In genomic region chr8:76901430-76902204, GRCm38 (mm10) we compare ENCODE assay signal across 8 mouse cellular contexts. TPM values are rescaled to one million over a fixed set of nuclear protein-coding genes. Genes with fewer than 3 reads are reported as not detected.
DNase-seq lines count a peak whose midpoint lies in the region; ATAC-seq and TF ChIP-seq lines count a peak whose summit lies in the region.

No protein-coding gene starts in this region.

- H3K9me3 ChIP-seq in forebrain, embryonic 10.5 days, result no peaks in the 10 kb centered on the region
- H3K9me3 ChIP-seq in heart, embryonic 14.5 days (ENCODE audit: control insufficient read depth, low read length), result no peaks in the 10 kb centered on the region
- no peaks in the 10 kb centered on the region for H3K9me3 ChIP-seq in liver, embryonic 11.5 days (ENCODE audit: control insufficient read depth, low read length)

- H3K4me2 ChIP-seq in heart, embryonic 14.5 days (ENCODE audit: low read length), result peak overlapping the region; percentile 100
- peak overlapping the region; percentile 98 for H3K4me2 ChIP-seq in liver, embryonic 11.5 days
- peak overlapping the region; percentile 99 for H3K4me2 ChIP-seq in myocyte (ENCODE audit: low read depth)

- TF ChIP-seq POLR2A in myocyte (IDR thresholded peaks at IDR 0.05; ENCODE audit: insufficient read length, low read depth), result peak; percentile 51

- H3K79me2 ChIP-seq in myocyte (ENCODE audit: control insufficient read depth, insufficient read depth), result no peaks in the 10 kb centered on the region

- peak overlapping the region; percentile 99 for H3K4me3 ChIP-seq in brown adipose tissue, adult 24 weeks (ENCODE audit: insufficient read depth, low read depth, low read length)
- H3K4me3 ChIP-seq in forebrain, embryonic 10.5 days, result peak overlapping the region; percentile 57
- H3K4me3 ChIP-seq in heart, embryonic 14.5 days (ENCODE audit: control insufficient read depth in 1 of 2, insufficient read depth in 1 of 2, low read depth in 1 of 2, low read length in 2 of 2), result peak overlapping the region; percentile 58 to 79
- H3K4me3 ChIP-seq in liver, embryonic 11.5 days (ENCODE audit: low read depth, low read length), result peak overlapping the region; percentile 71
- peak overlapping the region; percentile 28 for H3K4me3 ChIP-seq in myocyte

- H3ac ChIP-seq in myocyte (ENCODE audit: control insufficient read depth, insufficient read length), result peak overlapping the region; percentile 5

- WGBS in forebrain, embryonic 10.5 days, result under 1% methylated on average over 41 of the region's 41 CpGs
- under 1% methylated on average over 39 of the region's 41 CpGs for WGBS in heart, embryonic 14.5 days
- under 1% methylated on average over 41 of the region's 41 CpGs for WGBS in liver, embryonic 11.5 days

- H3K27me3 ChIP-seq in forebrain, embryonic 10.5 days (ENCODE audit: poor library complexity, severe bottlenecking), result peaks cover 83% of the 10 kb centered on the region
- peaks cover 6% of the 10 kb centered on the region; the same call in 1 of the 2 replicates for H3K27me3 ChIP-seq in heart, embryonic 14.5 days (ENCODE audit: control insufficient read depth, insufficient read depth, low read length)
- H3K27me3 ChIP-seq in liver, embryonic 11.5 days (replicated peaks; ENCODE audit: control insufficient read depth, insufficient read depth, low read length), result peaks cover 41% of the 10 kb centered on the region
- H3K27me3 ChIP-seq in myocyte (ENCODE audit: control insufficient read depth, insufficient read depth, insufficient read length), result peaks cover 23% of the 10 kb centered on the region

- H3K36me3 ChIP-seq in forebrain, embryonic 10.5 days (replicated peaks), result no peaks in the 10 kb centered on the region
- no peaks in the 10 kb centered on the region for H3K36me3 ChIP-seq in heart, embryonic 14.5 days (ENCODE audit: control insufficient read depth, insufficient read depth, low read length)
- H3K36me3 ChIP-seq in liver, embryonic 11.5 days (ENCODE audit: control insufficient read depth, insufficient read depth, low read length), result no peaks in the 10 kb centered on the region
- H3K36me3 ChIP-seq in myocyte (ENCODE audit: control insufficient read depth, insufficient read depth), result no peaks in the 10 kb centered on the region

- peak overlapping the region; percentile 79 for H3K9ac ChIP-seq in heart, embryonic 14.5 days (ENCODE audit: low read length)
- H3K9ac ChIP-seq in liver, embryonic 11.5 days (ENCODE audit: low read depth, low read length), result peak overlapping the region; percentile 48

- H3K27ac ChIP-seq in brown adipose tissue, adult 24 weeks (replicated peaks; ENCODE audit: low read depth, low read length), result peak overlapping the region; percentile 35
- H3K27ac ChIP-seq in forebrain, embryonic 10.5 days, result peak overlapping the region; percentile 66
- H3K27ac ChIP-seq in heart, embryonic 14.5 days (replicated peaks in 1 of 2; ENCODE audit: control insufficient read depth in 1 of 2, insufficient read depth in 1 of 2, low read depth in 2 of 2, low read length in 2 of 2), result no peak overlapping the region
- no peak overlapping the region for H3K27ac ChIP-seq in liver, embryonic 11.5 days (ENCODE audit: low read depth, low read length)

- H3K4me1 ChIP-seq in brown adipose tissue, adult 24 weeks (ENCODE audit: control insufficient read depth, insufficient read depth, insufficient read length, low read length), result no peaks in the 10 kb centered on the region
- H3K4me1 ChIP-seq in forebrain, embryonic 10.5 days, result peaks cover 37% of the 10 kb centered on the region
- H3K4me1 ChIP-seq in heart, embryonic 14.5 days (ENCODE audit: control insufficient read depth in 2 of 2, insufficient read depth in 2 of 2, low read length in 2 of 2), result peaks cover 2 to 11% of the 10 kb centered on the region in 2 experiments; a peak in 2 of 4 replicates
- peaks cover 17% of the 10 kb centered on the region for H3K4me1 ChIP-seq in liver, embryonic 11.5 days (replicated peaks; ENCODE audit: control insufficient read depth, insufficient read depth, low read length)

- peak; percentile 91 for DNase-seq in CD4-positive, CD25-positive, alpha-beta regulatory T cell, adult 2 months (ENCODE audit: low read depth, low spot score)
- peak; percentile 97 for DNase-seq in forebrain, embryonic 10.5 days (ENCODE audit: extremely low spot score, low spot score)
- DNase-seq in kidney, postnatal 10 days, result peak; percentile 98
- DNase-seq in liver, embryonic 11.5 days (ENCODE audit: low spot score), result peak; percentile 90
- DNase-seq in spleen, postnatal 4 days (ENCODE audit: low spot score in 2 of 2), result peak; percentile 76 to 80

- ATAC-seq in heart, embryonic 14.5 days (ENCODE audit: insufficient number of reproducible peaks, insufficient read depth, low FRiP score, low read depth), result peak; percentile 96
- ATAC-seq in liver, embryonic 11.5 days (replicated peaks; ENCODE audit: low FRiP score), result peak; percentile 96

TF ChIP-seq in myocyte, 11 proteins besides CTCF, POLR2A, EP300 and RAD21:
- peak; percentile 87 for TF ChIP-seq USF1 (IDR thresholded peaks at IDR 0.05; ENCODE audit: low read depth)
- TF ChIP-seq MYOG (IDR thresholded peaks at IDR 0.05; ENCODE audit: control insufficient read depth in 1 of 3, insufficient read depth in 1 of 3, insufficient read length in 2 of 3, low read depth in 2 of 3), result no peak
- TF ChIP-seq REST (IDR thresholded peaks at IDR 0.05; ENCODE audit: insufficient read depth, insufficient read length), result no peak

RNA-seq across cellular contexts. Expression of gene Nr3c2, which starts 2.4 kb away (rescaled TPM):
- 5.5 and 7.4 TPM in 2 replicates for polyA plus RNA-seq in brown adipose tissue, adult 24 weeks (2012; ENCODE audit: insufficient read depth, insufficient read length, missing spikeins)
- 0.38 and 0.45 TPM in 2 replicates for polyA plus RNA-seq in forebrain, embryonic 10.5 days (2016; fragmentation: Nextera tagmentation; extraction: Ambion mirVana)
- polyA plus RNA-seq in heart, embryonic 14.5 days (2014; fragmentation: Nextera tagmentation; extraction: Ambion mirVana), result 7.3 and 7.4 TPM in 2 replicates
- polyA plus RNA-seq in liver, embryonic 11.5 days (2014; fragmentation: Nextera tagmentation; extraction: Ambion mirVana), result 1.0 and 1.4 TPM in 2 replicates
- polyA plus RNA-seq in myocyte (2012; fragmentation: generic; extraction: Trizol), result 0.11 TPM

Comparison
In these comparisons a context has a peak if more than half of its experiments do, and no peak if none do; other contexts are left out.
1. H3K27ac ChIP-seq: peak in brown adipose tissue, adult 24 weeks (single experiment) and forebrain, embryonic 10.5 days (single experiment); none in heart, embryonic 14.5 days (0 of 2) and liver, embryonic 11.5 days (single experiment).
2. H3K4me3 ChIP-seq: peak in every context shown above with its lines; median percentile 99 in brown adipose tissue, adult 24 weeks; 71 in liver, embryonic 11.5 days; 68 in heart, embryonic 14.5 days; 57 in forebrain, embryonic 10.5 days; 28 in myocyte.
3. Peak in every context shown above with its lines, with median percentiles within 50 percentile points of each other: DNase-seq and H3K4me2 ChIP-seq.